Mouse (Mus musculus) spleen, postnatal 4 days (tissue): Measurements from ENCODE around the gene Scn10a.

Experiments used
- DNase-seq, 2 experiments: peaks; one replicate each; pipeline ENCODE4 v3.0.0; 2022; ENCODE audit warnings: low spot score in 2 of 2

Scn10a gene

GRCm38 (mm10) chr9:119634216-119634843 is 84.8 kb downstream of the Scn10a start:
- no peak for DNase-seq

GRCm38 (mm10) chr9:119633475-119633874 is 85.6 kb downstream of the Scn10a start:
- no peak for DNase-seq

GRCm38 (mm10) chr9:119632801-119633200 is 86.3 kb downstream of the Scn10a start:
- DNase-seq: no peak

DNA sequence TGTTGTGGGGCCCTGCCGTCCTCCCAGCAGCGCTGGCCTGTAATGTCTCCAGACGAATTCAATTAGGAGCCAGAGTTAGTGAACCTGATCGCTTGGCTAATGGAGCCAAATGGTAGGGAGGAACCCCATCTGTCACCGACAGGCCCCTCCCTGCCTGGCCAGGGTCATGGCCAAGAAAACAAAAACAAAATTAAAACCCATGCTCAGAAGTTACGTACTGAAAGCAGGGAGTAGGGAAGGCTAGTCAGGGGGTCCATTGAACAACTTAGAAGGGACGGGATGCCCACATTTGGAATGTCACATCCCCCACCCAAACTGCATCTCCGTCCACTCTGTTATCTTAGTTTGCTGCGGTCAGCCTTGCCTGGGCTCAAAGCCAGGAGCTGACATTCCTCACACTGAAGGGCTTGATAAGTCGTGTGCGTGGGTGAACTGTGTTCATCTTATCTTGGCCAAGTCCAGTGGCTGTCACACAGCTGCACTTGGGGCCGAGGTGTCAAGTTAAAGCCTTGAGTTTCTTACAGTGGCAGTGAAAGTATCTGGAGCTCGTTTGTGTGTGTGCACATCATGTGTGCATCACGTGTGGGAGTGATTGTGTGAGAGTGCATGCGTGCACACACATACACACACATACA is 87.1 kb downstream of the Scn10a start:
- DNase-seq: no peak

DNA sequence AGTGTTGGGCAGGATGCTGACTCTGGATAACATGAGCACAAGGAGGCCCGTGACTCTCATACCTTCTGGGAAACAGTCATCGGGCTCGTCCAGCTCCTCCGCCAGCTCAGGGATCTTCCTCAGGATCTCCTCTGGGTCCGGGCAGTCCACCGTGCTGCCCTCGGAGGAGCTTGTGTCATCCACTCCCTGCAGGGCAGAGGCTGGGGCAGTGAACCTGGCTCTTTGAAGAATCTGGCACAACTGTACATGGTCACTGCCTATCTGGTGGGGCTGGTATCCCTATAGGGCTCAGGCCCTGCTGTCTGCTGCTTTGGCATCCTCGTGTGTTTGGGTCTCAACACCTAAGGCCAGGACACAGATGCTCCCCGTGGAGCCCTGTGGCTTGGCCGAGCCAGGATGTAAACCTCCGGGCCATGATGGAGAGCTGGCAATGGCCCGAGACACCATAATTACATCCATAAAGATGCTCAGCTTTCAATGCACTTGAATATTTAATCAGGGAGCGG is 87.7 kb downstream of the Scn10a start:
- no peak for DNase-seq

DNA sequence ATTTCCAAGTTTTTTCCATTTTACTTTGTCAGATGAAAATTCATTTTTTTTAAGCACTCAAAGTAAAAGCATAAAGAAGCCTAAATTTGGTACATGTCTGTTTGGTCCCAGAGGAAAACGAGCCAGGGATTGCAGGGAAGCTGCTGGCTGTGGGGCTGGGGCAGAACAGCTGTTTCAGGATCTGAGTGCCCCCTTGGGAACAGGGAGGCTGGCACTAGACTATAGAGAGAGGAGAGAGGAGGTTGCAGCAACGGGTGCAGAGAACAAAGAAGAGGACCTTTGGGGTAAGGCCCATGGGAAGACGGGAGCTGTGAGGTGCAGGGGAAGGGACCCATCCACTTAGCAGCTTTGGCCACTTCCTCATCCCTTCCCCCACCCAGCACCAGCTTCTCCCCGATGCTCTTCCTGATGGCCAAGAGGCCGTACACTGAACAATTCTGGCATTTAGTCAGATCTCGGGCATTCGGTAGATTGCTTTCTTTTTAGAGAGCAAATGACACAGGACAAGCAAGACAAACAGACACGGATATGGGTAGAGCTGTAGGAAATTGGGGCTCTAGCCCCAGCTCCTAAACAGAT is 90.3 kb downstream of the Scn10a start:
- no peak for DNase-seq

DNA sequence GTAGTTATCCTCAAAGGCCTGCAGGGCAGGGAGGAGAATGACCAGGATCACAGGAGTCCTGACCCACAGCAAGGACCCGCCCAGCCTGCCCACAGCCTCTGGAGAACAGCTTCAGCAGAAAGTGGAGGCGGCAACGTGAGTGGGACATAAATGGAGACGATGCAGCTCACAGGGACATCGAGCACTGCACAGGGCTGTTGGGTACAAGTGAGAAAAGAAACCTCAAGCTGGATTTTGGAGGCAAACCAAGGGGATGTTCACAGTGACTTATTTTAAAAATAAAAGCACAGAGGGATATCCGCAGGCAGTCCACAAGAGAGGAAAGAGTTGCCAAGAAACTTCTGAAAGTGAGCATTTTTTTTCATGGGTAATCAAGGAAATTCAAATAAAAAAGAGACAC is 91.9 kb downstream of the Scn10a start:
- DNase-seq: no peak

DNA sequence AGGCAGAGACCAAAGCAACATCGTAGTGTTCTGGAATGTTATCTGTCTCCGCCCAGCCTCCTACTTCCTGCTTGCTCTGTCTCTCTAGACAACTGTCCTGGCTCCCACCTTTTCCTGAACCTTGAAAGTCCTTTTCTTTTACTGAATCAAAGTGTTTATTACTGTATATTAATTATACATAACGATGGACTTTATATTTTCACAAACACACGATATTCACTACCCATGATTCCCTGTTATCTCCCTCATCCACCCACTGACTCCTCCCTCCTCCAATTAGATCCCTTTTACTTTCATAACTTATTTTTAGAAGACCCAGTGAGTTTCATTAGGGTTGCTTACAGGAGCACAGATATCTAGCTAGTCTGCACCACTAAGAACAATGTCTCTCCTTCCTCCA is 95.0 kb downstream of the Scn10a start:
- DNase-seq: no peak

- DNase-seq: no peak
Measured at GRCm38 (mm10) chr9:119614798-119615197, 104.3 kb downstream of the Scn10a start.

GRCm38 (mm10) chr9:119610563-119611166 is 108.5 kb downstream of the Scn10a start:
- DNase-seq: no peak

- no peak for DNase-seq
Measured at GRCm38 (mm10) chr9:119606906-119607305, 112.2 kb downstream of the Scn10a start.

GRCm38 (mm10) chr9:119604607-119605006 is 114.5 kb downstream of the Scn10a start:
- DNase-seq: no peak

DNA sequence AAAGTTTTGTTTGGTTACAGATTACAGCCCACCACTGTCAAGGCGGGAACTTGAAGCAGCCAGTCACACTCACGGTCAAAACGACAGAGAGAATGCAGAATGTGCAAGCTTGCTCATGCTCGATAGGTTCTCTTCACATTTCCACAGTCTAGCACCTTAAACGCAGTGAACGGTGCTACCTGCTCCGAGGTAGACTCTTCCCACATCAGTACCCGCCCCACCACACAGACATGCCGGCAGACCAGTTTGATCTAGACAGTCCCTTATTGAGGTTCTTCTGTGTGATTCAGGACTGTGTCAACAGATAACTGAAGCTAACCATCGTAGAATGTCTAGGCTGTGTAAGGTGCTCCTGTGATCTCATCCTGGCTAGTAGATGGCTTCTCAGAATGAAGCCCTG is 120.6 kb downstream of the Scn10a start:
- DNase-seq: no peak

- DNase-seq: no peak
Measured at GRCm38 (mm10) chr9:119597332-119597731, 121.8 kb downstream of the Scn10a start.

DNA sequence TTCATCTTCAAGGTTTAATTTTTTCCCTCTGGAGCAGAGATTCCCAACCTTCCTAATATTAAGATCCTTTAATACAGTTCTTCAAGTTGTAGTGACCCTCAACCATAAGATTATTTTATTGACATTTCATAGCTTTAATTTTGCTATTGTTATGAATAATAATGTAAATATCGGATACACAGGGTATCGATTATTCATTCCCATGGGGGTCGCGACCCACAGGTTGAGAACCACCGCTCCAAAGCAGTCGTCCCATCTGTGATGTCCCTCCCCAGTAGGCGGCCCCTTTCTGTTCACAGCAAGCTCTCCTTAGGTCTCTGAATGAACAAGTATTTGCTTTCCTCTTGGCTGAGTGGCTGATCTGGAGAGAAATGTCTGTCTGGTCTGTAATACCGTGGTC is 129.5 kb downstream of the Scn10a start:
- DNase-seq: no peak

DNA sequence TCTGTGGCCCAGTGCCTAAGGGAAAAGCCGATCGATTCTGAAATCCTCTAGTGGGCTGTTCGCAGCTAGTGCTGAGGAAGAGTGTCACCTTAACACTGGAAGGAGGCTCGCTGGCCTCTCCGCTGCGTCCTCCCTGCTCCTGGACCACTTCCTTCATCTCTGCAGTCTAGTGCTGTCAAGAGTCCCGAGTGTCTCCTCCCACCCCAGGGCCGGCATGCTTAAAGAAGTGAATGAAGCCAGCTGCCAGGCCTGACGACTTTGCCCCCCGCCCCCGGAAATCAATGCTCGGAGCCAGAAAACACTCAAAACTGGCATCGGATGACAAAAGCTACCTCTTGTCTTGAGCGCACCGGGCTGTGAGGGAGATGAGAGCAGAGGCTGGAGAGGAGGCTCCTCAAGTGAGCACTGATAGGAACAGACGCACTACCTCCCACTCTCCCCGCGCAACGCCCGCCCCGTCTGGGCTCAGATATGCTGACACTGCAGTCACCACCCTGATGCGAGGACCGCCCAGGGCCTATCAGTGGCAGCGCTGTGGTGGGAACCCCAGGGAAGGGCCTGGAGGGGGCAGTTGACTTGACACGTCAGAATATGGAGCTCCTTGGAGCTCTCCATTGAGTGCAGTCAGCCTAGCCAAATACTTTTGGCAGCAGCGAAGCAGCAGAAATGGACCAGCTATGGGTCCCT is 130.2 kb downstream of the Scn10a start:
- DNase-seq: no peak

DNA sequence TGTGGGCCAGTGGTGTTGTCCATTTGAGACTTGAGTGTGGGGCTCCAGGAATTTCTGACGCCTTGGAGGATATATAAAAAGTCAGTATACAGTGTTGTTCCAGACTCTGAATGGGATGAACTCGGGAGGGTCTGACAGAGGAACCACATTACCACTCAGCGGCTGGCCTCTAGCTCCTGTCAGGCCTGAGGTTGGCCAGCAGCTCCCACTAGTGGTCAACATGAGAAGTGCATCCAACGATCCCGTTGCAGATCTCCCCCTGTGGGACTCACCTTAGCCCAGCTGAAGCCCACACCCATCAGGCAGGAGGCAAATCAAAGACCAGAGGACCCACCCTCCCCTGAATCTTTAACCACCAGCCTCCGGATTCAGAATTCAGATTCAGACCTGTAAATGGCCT is 138.5 kb downstream of the Scn10a start:
- peak; percentile 57 to 83 for DNase-seq

GRCm38 (mm10) chr9:119580187-119580586 is 138.9 kb downstream of the Scn10a start:
- no peak for DNase-seq

DNA sequence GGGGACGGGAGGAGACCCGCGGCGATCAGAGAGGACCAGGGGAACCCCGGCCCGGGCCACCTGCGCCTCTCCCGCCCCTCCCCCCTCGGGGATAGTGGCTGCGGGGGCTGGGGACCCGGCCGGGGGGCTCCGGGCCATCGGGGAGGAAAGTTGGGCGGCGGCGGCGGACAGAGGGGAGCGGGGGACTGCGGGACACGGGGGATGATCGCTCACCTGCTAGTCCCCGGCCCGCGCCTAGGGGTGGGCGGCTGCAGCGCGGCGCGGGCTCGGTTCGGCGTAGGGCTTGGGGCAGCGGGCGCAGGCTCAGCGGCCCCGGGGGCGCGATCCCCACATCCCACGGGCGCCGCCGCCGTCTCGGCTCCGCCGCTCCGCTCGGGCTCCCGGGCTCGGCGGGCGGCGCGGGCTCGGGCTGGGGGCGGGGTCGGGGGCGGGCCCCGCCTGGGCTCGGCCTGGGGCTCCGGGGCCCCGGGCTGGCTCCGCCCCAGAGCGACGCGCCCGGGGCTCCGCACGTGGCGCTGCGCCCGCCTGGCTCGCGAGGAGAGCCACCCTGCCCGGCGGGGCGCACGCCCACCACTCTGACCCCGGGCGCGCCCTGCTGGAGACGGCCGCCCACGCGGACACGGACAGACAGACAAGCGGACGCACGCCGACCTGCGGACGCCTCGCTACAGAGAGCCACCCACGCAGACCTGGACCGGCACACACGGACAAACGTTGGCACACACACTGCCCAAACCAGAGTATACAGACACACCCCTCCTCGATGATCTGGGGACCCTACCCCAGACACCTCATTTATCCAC is 140.3 kb downstream of the Scn10a start, which contains the start of gene Scn5a:
Gene Scn5a, minus strand, starts transcription at position 381 of the 803 bp plus-strand sequence.
- DNase-seq: no peak

DNA sequence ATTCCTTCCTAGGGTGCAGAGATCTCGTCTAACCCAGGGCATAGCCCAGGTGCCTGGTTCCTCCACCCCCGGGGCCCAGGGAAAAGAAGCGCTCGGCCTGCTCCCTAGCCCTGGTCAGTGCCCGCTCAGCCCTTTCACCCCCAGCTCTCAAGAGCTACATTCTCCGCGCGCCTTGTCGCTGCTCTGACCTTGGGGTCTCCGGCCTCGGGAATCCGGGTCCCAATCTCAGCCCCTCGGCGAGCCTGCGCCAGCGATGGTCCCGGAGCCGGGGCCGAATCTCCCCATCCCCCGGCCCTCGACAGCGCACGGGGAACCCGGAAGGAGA is 140.8 kb downstream of the Scn10a start:
- no peak for DNase-seq

- no peak for DNase-seq
Measured at GRCm38 (mm10) chr9:119576977-119577376, 142.1 kb downstream of the Scn10a start.
